Mouse (Mus musculus): ENCODE measurements around the gene Fxyd6. TPM values are rescaled to one million over a fixed set of nuclear protein-coding genes. Genes with fewer than 3 reads are reported as not detected.

Gene Fxyd6
- polyA plus RNA-seq, 1 experiment from 2014 or later, result 126 TPM

- ATAC-seq (ENCODE audit: insufficient number of reproducible peaks, insufficient read depth, low FRiP score, low TSS enrichment, low read depth), result no peak; the same call in 1 of the 2 replicates
- H3K4me3 ChIP-seq (replicated peaks), result 0 out of 2 replicates have a peak overlapping the region, but pooled peaks have one; percentile 15
These were observed 41.8 kb downstream of the Fxyd6 start for GRCm38 (mm10) chr9:45411803-45412202.

GRCm38 (mm10) chr9:45412287-45412686 is 42.3 kb downstream of the Fxyd6 start:
- Histone ChIP-seq H3K4me3 (replicated peaks) (0 out of 2 replicates have a peak overlapping the region, but pooled peaks have one; percentile 15), H3K27me3 (peaks cover 17% of the 10 kb centered on the region), H3K4me2 (peak overlapping the region; percentile 46), H3K27ac (no peak overlapping the region), H3K9ac (replicated peaks) (no peak overlapping the region), H3K9me3 (no peaks in the 10 kb centered on the region), H3K36me3 (no peaks in the 10 kb centered on the region), H3K4me1 (replicated peaks) (no peaks in the 10 kb centered on the region)
- WGBS, result 8% methylated on average over 10 of the region's 10 CpGs
- ATAC-seq (ENCODE audit: insufficient number of reproducible peaks, insufficient read depth, low FRiP score, low TSS enrichment, low read depth), result no peak

More at GRCm38 (mm10) chr9:45411803-45412202, 41.8 kb downstream of the Fxyd6 start:
- Histone ChIP-seq H3K27me3 (peaks cover 17% of the 10 kb centered on the region), H3K4me1 (replicated peaks) (no peaks in the 10 kb centered on the region), H3K4me2 (peak overlapping the region; percentile 46), H3K9me3 (no peaks in the 10 kb centered on the region), H3K9ac (replicated peaks) (no peak overlapping the region), H3K27ac (no peak overlapping the region), H3K36me3 (no peaks in the 10 kb centered on the region)
- 26% methylated on average over 7 of the region's 7 CpGs for WGBS

GRCm38 (mm10) chr9:45412700-45413477 is 42.9 kb downstream of the Fxyd6 start:
- Histone ChIP-seq H3K27me3 (peaks cover 17% of the 10 kb centered on the region), H3K4me2 (no peak overlapping the region), H3K36me3 (no peaks in the 10 kb centered on the region), H3K9ac (replicated peaks) (no peak overlapping the region), H3K27ac (no peak overlapping the region), H3K4me1 (replicated peaks) (no peaks in the 10 kb centered on the region), H3K9me3 (no peaks in the 10 kb centered on the region), H3K4me3 (replicated peaks) (no peak overlapping the region)
- ATAC-seq (ENCODE audit: insufficient number of reproducible peaks, insufficient read depth, low FRiP score, low TSS enrichment, low read depth), result no peak
- WGBS, result 70% methylated on average over 4 of the region's 4 CpGs

- peaks cover 17% of the 10 kb centered on the region for H3K27me3 ChIP-seq
- ATAC-seq (ENCODE audit: insufficient number of reproducible peaks, insufficient read depth, low FRiP score, low TSS enrichment, low read depth), result no peak
- H3K27ac ChIP-seq, result no peak overlapping the region
- H3K36me3 ChIP-seq, result no peaks in the 10 kb centered on the region
- WGBS, result 53% methylated on average over 5 of the region's 5 CpGs
- H3K9ac ChIP-seq (replicated peaks), result no peak overlapping the region
- no peaks in the 10 kb centered on the region for H3K4me1 ChIP-seq (replicated peaks)
- no peaks in the 10 kb centered on the region for H3K9me3 ChIP-seq
- no peak overlapping the region for H3K4me3 ChIP-seq (replicated peaks)
- no peak overlapping the region for H3K4me2 ChIP-seq
These were observed 43.6 kb downstream of the Fxyd6 start for GRCm38 (mm10) chr9:45413478-45414140.

- Histone ChIP-seq H3K4me1 (replicated peaks) (no peaks in the 10 kb centered on the region), H3K9ac (replicated peaks) (no peak overlapping the region), H3K27me3 (no peaks in the 10 kb centered on the region; the same call in none of the 2 replicates), H3K36me3 (no peaks in the 10 kb centered on the region), H3K4me2 (no peak overlapping the region), H3K27ac (no peak overlapping the region), H3K9me3 (no peaks in the 10 kb centered on the region), H3K4me3 (replicated peaks) (no peak overlapping the region)
- no peak for ATAC-seq (ENCODE audit: insufficient number of reproducible peaks, insufficient read depth, low FRiP score, low TSS enrichment, low read depth)
- 44% methylated on average over 4 of the region's 4 CpGs for WGBS
These were observed 45.9 kb downstream of the Fxyd6 start for GRCm38 (mm10) chr9:45415912-45416311.

GRCm38 (mm10) chr9:45417245-45417644 is 47.3 kb downstream of the Fxyd6 start:
- H3K9ac ChIP-seq (replicated peaks), result no peak overlapping the region
- H3K27ac ChIP-seq, result no peak overlapping the region
- H3K4me2 ChIP-seq, result no peak overlapping the region
- no peak for ATAC-seq (ENCODE audit: insufficient number of reproducible peaks, insufficient read depth, low FRiP score, low TSS enrichment, low read depth)
- H3K4me3 ChIP-seq (replicated peaks), result no peak overlapping the region
- WGBS, result 24% methylated on average over 8 of the region's 8 CpGs
- H3K27me3 ChIP-seq, result no peaks in the 10 kb centered on the region; the same call in none of the 2 replicates
- H3K36me3 ChIP-seq, result no peaks in the 10 kb centered on the region
- no peaks in the 10 kb centered on the region for H3K9me3 ChIP-seq
- H3K4me1 ChIP-seq (replicated peaks), result no peaks in the 10 kb centered on the region

GRCm38 (mm10) chr9:45418252-45418651 is 48.3 kb downstream of the Fxyd6 start:
- H3K27me3 ChIP-seq, result no peaks in the 10 kb centered on the region
- no peak overlapping the region for H3K27ac ChIP-seq
- no peaks in the 10 kb centered on the region for H3K4me1 ChIP-seq (replicated peaks)
- WGBS, result 59% methylated on average over 8 of the region's 8 CpGs
- no peak overlapping the region for H3K4me3 ChIP-seq (replicated peaks)
- no peak for ATAC-seq (ENCODE audit: insufficient number of reproducible peaks, insufficient read depth, low FRiP score, low TSS enrichment, low read depth)
- H3K9me3 ChIP-seq, result no peaks in the 10 kb centered on the region
- no peaks in the 10 kb centered on the region for H3K36me3 ChIP-seq
- no peak overlapping the region for H3K4me2 ChIP-seq
- no peak overlapping the region for H3K9ac ChIP-seq (replicated peaks)

GRCm38 (mm10) chr9:45421209-45421608 is 51.2 kb downstream of the Fxyd6 start:
- H3K4me1 ChIP-seq (replicated peaks), result no peaks in the 10 kb centered on the region
- no peak overlapping the region for H3K4me3 ChIP-seq (replicated peaks)
- H3K9me3 ChIP-seq, result no peaks in the 10 kb centered on the region
- H3K4me2 ChIP-seq, result no peak overlapping the region
- H3K9ac ChIP-seq (replicated peaks), result no peak overlapping the region
- 69% methylated on average over 8 of the region's 8 CpGs for WGBS
- H3K36me3 ChIP-seq, result no peaks in the 10 kb centered on the region
- ATAC-seq (ENCODE audit: insufficient number of reproducible peaks, insufficient read depth, low FRiP score, low TSS enrichment, low read depth), result no peak
- no peak overlapping the region for H3K27ac ChIP-seq
- H3K27me3 ChIP-seq, result peaks cover 11% of the 10 kb centered on the region

GRCm38 (mm10) chr9:45422761-45423298 is 52.8 kb downstream of the Fxyd6 start:
- no peak overlapping the region for H3K4me2 ChIP-seq
- H3K4me3 ChIP-seq (replicated peaks), result no peak overlapping the region
- no peak overlapping the region for H3K27ac ChIP-seq
- no peaks in the 10 kb centered on the region for H3K9me3 ChIP-seq
- WGBS, result 74% methylated on average over 7 of the region's 7 CpGs
- no peak for ATAC-seq (ENCODE audit: insufficient number of reproducible peaks, insufficient read depth, low FRiP score, low TSS enrichment, low read depth)
- no peak overlapping the region for H3K9ac ChIP-seq (replicated peaks)
- no peaks in the 10 kb centered on the region for H3K4me1 ChIP-seq (replicated peaks)
- H3K36me3 ChIP-seq, result no peaks in the 10 kb centered on the region
- peaks cover 26% of the 10 kb centered on the region for H3K27me3 ChIP-seq

- no peak within 1 kb of the TSS for H3K4me3 ChIP-seq (replicated peaks)
- no peaks in the 10 kb centered on the region for H3K36me3 ChIP-seq
- no peak within 1 kb of the TSS for H3K4me2 ChIP-seq
- WGBS, result 83% methylated on average over 4 of the region's 4 CpGs
- peaks cover 63% of the 10 kb centered on the region for H3K27me3 ChIP-seq
- no peak within 1 kb of the TSS for H3K27ac ChIP-seq
- ATAC-seq (ENCODE audit: insufficient number of reproducible peaks, insufficient read depth, low FRiP score, low TSS enrichment, low read depth), result no peak
- H3K9ac ChIP-seq (replicated peaks), result no peak within 1 kb of the TSS
- H3K9me3 ChIP-seq, result no peaks in the 10 kb centered on the region
- peaks cover 15% of the 10 kb centered on the region for H3K4me1 ChIP-seq (replicated peaks)
These were observed 56.5 kb downstream of the Fxyd6 start, which contains the start of gene Dscaml1 for GRCm38 (mm10) chr9:45426456-45426855. Gene Dscaml1, plus strand, starts transcription at chr9:45426628.

GRCm38 (mm10) chr9:45429392-45429791 is 59.4 kb downstream of the Fxyd6 start:
- no peak for ATAC-seq (ENCODE audit: insufficient number of reproducible peaks, insufficient read depth, low FRiP score, low TSS enrichment, low read depth)
- no peak overlapping the region for H3K27ac ChIP-seq
- H3K4me2 ChIP-seq, result no peak overlapping the region
- peaks cover 87% of the 10 kb centered on the region for H3K27me3 ChIP-seq
- no peaks in the 10 kb centered on the region for H3K36me3 ChIP-seq
- H3K9ac ChIP-seq (replicated peaks), result no peak overlapping the region
- H3K4me1 ChIP-seq (replicated peaks), result peaks cover 15% of the 10 kb centered on the region
- H3K4me3 ChIP-seq (replicated peaks), result no peak overlapping the region
- 27% methylated on average over 5 of the region's 5 CpGs for WGBS
- H3K9me3 ChIP-seq, result no peaks in the 10 kb centered on the region
